Mouse (Mus musculus) ovary, adult 18-20 months (tissue): ENCODE data around the gene Pink1.

ENCODE experiments used
- DNase-seq: peaks from one replicate; pipeline ENCODE4 v3.0.0; 2022; ENCODE audit warnings: low spot score, mixed read lengths

Gene Pink1

DNA sequence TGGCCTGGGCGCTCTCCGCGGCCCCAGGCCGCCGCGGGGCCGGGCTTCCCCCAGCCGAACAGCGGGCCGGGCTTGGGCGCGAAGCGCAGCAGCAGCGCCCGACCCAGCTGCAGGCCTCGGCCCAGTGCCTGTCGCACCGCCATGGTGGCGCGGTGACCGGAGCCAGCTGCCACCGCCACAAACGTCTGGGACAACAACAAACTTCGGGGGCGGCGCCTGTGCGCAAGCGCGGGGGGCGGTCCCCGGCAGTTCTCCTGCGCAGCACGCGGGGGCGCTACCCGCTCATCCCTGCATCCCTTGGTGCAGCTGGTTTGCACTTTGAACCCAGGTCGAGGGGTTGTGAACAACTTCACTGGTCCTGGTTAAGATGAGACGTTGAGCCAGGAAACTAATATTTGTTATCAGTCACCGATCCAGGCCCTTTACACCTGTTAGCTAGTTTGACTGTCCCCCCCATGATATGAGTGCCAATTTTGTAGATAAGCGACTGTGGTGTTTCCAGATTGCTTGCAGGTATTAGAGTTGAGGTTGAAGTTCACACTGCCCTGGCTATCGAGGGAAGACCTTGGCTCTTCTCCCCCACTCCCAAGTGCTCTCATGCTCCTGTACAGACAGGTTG is at the start of gene Pink1:
TSS of gene Pink1 (minus strand) at position 231 of the 619 bp plus-strand sequence.
- peak; percentile 74 for DNase-seq

DNA sequence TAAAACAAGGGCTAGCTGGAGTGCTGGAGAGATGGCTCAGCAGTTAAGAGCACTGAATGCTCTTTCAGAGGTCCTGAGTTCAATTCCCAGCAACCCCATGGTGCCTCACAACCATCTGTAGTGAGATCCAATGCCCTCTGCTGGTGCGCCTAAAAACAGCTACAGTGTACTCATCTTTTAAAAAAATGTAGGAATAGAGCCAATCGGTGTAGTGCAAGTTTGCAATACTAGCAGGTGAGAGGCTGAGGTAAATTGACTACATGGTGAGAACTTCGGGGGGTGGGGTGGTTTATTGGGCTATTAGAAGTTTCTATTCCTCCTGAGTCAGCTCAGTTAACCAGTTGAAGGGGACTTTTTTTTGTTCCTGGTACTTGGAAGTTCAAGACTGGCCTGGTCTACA is 49.0 kb upstream of the Pink1 start:
- no peak for DNase-seq

DNA sequence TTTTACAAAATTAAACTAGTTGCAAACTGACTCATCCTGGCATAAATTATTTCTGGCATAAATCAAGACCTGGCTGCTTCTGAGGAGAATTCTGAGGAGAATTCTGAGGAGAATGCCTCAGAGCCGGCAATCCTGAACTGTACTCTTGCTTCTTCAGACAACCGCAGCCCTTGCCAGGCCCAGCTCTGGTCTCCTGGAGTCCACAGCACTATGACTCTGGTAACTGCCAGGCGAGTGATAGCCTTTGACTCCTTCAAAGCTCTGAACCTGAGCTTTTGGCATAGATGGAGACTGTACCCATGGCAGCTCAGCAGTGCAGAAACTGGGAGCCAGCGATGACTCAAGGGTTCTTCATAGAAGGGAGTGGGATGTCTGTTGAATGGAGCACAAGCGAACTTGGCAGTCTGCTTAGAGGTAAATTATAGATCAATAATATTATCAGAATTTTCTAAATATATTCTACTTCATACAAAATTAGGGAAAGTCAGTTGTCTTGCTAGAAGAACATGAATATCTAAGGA is 44.9 kb upstream of the Pink1 start:
- no peak for DNase-seq

DNA sequence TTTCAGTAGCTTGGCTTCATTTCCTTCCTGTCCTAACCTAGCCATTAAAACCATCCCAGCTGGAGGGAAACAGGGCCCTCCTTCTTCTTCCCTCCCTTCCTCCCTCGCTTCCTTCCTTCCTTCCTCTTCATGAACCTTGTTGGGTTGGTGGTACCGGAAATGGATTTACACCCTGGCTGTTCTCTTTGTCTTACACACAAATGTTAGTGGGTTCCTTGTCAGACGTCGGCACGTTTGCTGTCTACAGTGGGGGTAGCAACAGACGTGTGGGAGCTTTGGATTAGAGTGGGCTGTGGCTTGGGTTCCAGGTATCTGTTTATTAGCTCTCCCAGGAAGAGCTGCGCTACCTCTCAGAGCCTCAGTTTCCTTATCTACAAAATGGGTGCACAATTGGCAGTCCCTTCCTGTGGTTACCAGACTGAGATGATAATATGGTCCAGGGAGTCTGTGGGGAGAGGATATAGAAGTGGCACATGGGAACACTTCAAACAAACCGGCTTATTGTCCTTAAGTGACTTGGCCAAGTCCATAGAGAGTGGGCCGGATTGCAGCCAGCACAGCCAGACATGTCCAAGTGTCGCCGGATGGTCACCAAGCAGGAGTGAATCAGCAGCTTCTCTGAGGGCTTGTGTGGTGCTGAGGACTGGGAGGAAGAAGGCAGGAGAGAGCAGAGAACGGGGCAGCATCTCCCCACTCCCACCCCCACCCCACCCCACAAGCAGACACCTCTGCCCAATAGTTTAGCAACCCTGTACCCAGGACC is 42.6 kb upstream of the Pink1 start:
- no peak for DNase-seq

DNA sequence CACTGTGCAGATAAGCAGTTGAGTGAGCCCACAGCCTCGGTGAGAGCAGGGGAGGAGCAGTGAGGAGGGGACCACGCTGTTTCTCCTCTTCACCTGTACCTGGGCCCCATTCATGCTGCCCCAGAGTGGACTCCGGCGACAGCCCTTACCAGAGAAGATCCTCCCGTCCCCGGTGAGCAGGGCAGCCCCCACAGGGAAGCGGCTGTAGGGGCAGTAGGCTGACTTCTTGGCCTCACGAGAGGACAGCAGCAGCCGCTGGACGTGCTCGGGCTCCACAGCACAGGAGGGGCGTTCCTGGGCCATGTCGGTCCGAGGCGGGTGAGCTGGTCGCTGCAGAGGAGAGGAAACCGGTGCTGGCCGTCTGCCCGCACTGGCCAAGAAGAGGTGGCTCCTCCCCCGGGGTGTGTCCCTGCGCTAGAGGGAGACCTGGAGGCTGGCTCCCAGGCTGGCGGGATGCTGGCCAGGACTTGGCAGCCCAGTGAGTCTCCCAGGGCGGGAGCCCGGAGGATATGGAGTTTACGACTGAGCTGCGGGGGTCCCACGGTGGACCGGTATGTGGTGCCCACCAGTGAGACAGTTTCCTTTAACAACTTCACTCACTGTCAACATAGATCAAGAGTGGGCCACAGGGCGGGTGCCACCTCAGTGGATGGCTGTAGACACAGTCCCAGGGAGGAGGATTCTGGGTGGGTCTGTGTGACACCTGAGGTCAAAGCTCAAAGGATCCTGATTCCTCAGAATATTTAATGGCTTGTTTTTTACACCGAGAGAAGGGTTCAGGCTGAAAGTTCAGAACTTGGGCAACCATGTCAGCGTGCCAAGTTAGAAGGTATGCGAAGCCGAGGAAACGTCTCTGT is 41.8 kb upstream of the Pink1 start, which contains the start of gene Cda:
TSS of gene Cda (minus strand) at position 352 of the 857 bp plus-strand sequence.
- DNase-seq: peak; percentile 73

DNA sequence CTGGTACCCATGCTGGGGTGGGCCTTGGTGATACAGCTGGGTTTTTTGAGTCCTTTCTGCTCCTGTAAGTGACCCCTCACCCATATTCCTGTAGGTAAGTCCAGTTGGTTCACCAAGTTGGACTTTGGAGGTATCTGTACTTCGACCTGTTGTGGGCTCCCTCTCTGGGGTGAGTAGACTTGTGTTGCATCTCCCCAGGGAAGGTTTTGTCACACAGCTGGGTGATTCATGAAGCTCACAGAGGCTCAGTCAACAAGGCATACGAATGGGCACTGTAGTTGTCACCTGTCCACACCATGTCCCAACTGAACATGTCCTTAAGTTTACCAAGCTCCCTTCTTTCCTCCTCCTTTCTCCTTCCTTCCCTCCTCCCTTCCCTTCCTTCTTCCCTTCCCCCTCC is 40.5 kb upstream of the Pink1 start:
- no peak for DNase-seq

DNA sequence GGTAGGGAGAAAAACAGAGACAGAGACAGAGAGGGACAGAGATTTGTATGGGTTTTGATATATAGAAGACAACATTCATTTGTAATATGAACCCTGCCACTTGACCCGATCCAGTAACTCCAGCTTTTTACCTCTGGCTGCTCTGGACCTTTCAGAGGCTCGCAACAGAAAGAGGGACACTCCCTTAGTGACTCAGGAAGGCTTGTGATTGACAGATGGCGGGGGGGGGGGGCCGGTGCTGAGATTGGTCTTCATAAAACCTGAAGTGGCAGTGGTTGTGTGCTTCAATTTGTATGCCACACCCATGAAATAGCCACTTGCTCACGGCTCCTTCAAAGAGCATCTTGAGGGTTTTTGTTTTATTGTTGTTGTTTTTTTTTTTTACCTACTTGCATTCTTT is 37.4 kb upstream of the Pink1 start:
- no peak for DNase-seq

DNA sequence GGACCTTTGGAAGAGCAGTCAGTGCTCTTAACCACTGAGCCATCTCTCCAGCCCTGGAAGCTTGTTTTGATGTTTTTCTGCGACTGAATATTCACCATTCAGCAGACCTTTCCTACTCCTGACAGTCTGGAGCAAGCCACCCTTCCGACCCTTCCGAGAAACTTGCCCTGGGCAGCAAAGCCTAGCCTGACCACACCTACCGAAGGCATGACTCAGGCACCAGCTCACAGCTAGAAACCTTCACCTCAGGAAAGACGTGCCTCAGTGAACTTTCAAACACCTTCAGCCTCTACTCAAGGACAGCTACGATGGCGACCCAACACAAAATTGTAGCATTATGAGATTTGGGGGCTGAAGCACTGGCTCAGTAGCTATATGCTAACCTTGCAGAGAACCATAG is 36.8 kb upstream of the Pink1 start:
- no peak for DNase-seq

DNA sequence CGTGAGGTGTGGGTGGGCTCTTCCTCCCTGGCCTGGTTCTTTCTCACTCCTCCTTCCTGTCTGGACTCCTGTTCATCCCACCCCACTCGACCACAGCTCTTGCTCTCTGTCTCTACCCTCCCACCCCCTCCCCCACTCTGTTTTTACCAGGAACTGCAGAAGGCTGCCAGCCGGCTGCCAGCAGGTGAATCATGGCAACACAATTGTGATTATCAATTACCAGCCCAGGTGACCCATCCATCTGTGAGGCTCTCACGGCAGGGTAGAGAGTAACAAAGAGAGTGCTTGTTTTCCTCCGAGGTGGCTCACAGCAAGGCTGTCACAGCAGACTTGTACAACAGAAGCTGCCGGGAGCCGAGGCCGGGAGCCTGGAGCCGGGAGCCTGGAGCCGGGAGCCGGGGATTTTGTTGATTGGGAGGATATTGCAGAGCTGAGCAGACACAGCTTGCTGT is 35.3 kb upstream of the Pink1 start:
- DNase-seq: no peak

DNA sequence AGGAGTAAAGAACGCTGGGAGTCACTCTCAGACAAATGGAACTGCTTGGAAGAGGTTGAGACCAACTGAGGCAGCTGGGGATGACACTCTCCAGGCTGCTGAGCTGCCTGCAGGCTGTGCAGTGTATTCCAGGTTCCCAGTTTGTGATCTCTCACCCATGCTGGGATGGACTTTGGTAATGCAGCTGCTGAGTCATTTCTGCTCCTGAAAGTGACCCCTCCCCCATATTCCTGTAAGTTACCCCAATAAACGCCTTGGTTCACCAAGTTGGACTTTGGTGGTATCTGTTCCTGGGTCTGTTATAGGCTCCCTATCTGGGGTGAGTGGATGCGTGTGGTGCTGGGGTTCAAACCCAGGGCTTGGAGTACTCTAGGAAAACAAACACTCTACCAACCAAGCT is 32.1 kb upstream of the Pink1 start:
- no peak for DNase-seq

DNA sequence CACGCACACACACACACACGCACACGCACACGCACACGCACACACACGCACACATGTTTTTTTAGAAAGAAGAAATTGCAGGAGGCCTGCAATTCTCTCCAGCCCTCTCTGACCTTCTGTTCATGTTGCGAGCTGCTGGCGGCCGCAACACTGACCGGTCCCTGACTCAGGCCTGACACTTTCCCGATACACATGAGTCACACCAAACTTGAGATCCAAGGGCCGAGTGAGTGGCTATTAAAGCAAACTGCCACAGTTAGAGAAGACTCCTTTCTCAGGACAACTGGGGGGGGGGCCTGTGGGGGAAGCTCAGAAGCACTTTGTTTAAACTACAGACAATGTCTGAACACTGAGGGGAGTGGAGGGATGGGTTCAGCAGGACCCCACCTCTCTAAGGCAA is 30.4 kb upstream of the Pink1 start:
- no peak for DNase-seq

DNA sequence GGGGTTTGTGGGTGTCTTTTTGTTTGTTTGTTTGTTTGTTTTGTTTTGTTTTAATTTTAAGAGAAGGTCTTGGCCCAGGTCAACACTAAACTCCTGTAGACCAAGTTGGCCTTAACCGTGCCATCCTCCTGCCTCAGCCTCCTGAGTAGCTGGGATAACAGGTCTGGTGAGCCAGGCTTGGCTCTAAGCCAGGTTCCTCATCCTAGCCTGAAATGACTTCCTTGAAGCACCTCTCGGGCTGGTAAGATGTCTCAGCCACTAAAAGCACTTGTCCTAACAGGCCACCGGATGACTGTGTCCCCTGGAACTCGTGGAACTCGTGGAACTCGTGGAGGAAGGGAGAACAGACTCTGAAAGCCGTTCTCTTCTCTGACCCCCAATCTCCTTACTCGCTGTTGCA is 30.0 kb upstream of the Pink1 start:
- DNase-seq: no peak

DNA sequence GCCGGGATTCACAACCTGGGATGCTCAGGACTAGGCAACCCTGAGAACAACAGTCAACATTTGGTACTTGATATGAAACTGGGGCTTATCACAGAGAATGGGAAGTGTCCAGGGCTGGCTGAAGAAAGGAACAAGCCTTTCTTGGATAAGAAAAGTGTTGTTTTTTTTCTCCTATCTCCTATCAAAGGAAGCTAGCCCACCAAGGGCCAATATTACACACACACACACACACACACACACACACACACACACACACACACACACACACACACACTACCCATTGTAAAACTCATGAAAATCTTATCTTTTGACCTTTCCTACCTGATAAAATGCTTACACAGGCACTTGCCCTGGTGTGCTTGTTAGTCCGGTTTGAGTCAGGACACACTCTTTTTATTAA is 29.4 kb upstream of the Pink1 start:
- no peak for DNase-seq

DNA sequence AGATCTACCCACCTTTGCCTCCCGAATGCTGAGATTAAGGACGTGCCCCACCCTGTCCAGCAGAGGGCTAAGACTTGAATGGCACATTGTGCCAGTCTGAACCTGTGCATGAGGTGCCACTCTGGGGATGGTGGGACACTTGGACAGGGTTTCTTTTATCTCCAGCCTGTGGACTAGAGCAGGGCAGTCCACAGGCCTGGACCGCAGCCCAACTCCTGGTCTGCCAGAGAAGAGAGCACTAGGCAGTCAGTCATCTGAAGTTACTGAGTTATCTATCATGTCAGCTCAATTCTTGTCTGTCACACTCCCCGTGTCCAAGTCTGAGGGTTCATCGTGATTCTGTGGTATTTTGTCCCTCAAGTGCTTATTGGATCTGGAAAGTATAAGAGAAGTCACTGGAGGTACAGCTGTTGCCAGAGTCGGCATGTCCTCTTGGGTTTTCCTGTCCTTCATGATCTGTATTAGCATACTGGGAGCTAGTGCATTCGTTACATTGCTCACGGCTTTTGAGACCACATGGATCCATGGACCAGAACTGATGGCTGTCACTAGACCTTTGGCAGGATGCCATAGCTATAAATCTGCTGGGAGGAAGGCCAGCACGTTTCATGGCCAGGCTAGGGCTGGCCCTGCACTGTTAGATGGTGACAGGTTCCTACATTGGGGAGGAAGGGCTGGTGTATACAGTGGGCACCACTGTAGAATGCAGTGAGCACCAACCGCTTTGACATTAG is 27.5 kb upstream of the Pink1 start:
- DNase-seq: no peak

DNA sequence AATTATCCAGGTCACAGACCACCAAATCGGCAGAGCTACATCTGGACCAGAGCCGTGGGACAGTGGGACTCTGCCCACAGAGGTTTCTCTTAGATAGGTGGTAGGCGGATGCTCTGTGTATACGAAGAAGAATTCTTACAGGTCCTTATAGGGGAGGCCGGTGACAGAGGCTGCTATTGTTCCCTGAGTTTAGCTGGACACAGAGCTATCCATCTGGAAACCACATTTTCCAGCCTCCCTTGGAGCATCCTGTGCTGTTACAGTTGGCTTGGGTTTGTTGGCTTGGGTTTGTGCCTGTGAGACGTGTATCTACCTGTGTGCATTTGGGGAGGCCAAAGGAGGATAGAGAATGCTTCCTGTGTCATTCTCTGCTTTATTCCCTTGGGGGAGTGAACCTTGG is 26.6 kb upstream of the Pink1 start:
- no peak for DNase-seq

DNA sequence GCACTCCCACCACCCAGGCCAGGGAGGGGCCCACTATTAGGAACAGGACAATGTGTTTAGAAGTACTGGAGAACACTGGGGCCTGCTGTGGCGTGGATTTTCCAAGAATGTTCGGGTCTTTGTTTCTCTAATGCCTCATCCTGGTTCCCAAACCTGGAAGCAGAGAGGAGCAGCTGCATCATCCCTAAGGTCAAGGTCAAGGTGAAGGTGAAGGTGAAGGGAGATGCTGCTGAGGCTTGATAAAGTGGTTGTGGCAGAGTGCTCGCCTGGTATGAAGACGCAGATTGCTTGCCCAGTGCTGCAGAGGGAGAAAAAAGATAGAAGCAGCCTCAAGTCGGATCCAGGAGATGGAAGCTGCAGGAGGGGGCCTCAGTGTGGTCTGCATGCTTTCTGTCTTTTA is 25.7 kb upstream of the Pink1 start:
- DNase-seq: no peak

DNA sequence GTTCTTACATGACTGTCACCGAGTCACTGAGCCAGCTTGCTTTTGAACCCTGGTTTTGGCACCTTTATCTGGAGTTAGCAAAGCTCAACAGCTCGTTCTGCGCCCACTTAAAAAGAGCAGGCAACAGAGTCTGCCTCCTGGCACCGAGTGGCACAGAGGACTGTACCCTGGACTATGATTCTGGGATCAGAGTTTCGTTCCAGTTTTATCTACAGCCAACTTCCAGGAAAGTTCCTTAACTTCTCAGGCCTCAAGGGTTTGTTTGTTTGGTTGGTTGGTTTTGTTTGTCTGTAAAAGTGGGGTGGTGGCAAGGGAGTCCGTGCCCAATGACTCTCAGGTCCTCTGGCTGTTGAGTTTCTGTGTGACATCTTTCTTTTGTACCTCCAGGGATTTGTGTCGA is 22.6 kb upstream of the Pink1 start:
- DNase-seq: no peak

DNA sequence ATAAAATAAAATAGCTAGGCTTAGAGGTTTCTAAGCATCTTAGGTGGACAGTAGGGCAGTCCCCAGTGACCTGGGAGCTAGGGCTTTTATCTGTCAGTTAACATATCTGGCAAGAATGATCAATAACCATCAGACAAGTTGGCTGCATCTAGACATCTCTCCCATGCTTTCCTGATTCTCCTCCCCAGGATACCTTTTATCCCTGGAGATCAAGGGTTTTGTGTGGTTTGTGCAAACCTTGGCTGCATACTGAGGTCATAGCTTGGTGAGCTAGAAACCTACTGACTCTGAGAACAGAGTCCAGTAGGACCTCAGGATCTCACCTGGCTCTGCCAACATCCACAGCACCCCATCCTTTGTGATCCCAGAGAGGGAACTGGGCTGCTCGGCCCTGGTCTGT is 21.2 kb upstream of the Pink1 start:
- DNase-seq: no peak

DNA sequence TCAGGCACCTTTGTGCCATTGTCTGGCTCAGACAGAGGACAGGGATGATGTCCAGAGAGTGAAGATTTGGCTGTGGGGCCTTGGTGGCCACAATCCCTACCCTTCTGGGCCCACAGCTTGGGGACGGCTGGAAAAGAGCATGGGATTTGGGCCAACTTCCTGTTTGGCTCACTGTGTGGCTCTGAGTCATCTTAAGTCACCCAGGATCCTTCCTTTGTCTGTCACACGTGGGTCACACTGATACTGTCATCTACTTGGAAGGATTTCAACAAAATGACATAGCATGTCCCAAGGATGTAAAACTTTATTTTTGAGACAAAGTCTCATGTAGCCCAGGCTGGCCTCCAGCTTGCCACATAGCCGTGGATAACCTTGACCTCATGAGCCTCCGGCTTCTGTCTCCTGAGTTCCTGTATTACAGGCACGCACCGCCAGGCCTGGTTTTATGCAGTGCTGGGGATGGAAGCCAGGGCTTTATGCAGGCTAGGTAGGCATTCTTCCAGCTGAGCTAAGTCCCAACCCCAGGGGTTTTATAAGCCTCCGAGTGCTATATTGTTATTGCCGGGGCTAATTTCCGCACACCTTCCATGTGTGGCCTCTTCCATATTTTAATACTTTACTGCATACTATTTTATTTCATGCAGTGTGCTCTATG is 18.9 kb upstream of the Pink1 start:
- DNase-seq: no peak

DNA sequence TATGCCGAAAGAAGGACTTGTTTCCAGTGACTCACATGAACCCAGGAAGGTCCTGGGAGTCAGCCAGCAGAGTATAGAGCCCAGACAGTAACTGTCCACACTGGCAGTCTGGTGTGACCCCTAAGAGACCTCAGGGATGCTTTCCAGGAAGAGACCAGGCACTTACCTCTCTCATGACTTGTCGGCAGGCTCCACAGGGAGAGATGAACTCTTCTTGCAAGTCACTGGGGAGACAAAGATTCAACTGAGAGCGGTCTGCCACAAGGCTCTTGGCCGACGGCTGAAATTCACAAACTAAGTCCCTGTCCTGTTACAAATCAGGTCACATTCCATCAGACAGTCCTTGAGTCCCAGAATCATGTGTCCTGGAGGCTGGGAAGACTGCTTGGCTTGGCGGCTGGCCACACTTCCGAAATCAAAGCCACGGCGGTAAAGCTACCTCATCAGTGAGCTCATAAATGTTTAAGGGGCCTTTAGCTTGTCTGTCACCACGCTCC is 17.3 kb upstream of the Pink1 start:
- no peak for DNase-seq

DNA sequence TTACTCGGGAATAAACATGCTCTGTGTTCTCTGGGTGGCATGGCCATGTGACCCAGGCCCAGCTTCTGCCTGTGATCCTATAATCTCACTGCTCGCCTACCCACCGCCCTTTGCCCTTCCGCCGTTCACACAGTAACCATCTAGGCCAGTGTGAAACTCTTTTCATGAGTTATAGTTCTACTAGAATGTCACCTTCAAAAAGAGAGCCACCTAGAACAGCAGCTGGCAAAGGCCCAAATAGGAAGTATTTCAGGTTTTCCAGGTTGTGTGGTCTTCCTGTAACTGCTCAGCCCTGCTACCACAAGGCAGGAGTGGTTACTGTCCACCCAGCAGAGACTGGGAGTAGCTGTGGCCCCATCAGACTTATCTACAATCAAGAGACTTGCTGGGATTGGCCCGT is 16.7 kb upstream of the Pink1 start:
- DNase-seq: no peak
